Mouse (Mus musculus): ENCODE results near the gene Exo1. TPM values are rescaled to one million over a fixed set of nuclear protein-coding genes. Genes with fewer than 3 reads are reported as not detected.

Gene Exo1
- polyA plus RNA-seq (2015; fragmentation: Nextera tagmentation; extraction: Ambion mirVana) = 41.9 and 50.7 TPM in 2 replicates

DNA sequence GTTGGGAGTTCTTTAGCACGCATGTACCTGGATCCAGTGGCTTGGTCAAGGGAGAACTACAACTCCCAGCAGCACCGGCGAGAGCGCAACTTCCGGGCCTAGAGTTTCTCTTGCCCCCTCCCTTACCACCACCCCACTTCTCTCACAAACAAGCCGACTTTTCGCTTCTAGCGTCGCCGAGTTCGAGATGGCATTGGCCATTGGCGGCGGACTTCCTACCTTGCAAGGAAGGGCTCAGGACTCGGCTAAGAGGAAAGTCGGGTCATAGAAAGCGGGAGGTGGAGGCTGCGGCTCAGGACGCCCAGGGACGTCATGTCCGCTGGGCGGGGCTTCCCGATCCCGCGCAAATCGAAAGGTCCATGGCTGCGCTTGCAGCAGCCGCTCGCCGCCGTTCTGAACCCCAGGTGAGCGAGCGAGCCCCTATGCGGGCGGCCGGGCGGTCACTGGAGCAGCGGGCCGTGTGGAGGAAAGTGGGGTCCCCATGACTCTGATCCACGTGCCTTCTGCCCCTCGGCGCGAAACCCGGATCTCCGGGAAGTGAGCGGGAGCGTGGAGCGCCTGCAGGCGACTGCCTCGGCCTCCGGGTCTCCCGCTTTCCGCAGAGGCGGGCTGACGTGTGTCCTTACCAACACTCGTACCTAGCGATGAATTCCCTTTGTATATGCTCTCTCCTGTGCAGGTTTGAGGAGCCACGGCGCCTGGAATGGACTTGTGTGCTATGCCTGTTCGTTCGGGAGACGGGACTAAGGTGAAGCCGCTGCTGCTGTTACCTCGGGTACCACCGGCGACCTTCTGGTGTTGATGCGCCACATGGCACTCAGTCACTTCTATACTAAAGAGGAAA is at the start of gene Exo1:
Gene Exo1 (plus strand): TSS at position 129 of the 844 bp plus-strand sequence.

DNA sequence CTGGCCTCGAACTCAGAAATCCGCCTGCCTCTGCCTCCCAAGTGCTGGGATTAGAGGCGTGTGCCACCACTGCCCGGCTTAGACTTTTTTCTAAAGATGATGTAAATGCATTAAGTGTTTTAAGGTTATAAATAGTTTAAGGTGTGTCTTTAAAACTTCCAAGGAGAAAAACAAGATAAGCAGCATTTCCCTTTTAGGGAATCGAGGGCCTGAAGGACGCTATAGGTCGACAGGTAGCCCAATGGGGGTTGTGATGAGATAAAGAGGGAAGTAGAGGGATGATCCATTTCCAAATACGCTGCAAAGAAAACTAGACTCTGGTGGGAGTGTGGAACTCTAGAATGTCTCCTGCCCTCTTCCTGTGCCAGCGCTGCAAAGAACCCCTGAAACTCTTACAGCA is 39.6 kb downstream of the Exo1 start, which contains the start of gene Gm38100:
Gene Gm38100 (plus strand): TSS at position 301 of the 400 bp plus-strand sequence.

Other genes starting within 250 kb of the Exo1 start
- 1.6 and 1.9 TPM in 2 replicates for gene Opn3, start 187.8 kb upstream of the Exo1 start, polyA plus RNA-seq (2015; fragmentation: Nextera tagmentation; extraction: Ambion mirVana)
- 0.80 and 0.97 TPM in 2 replicates for gene Chml, start 187.7 kb upstream of the Exo1 start, polyA plus RNA-seq (2015; fragmentation: Nextera tagmentation; extraction: Ambion mirVana)
- not detected in 2 replicates for gene Wdr64, start 182.0 kb upstream of the Exo1 start, polyA plus RNA-seq (2015; fragmentation: Nextera tagmentation; extraction: Ambion mirVana)
- gene Gm38100, start 39.7 kb downstream of the Exo1 start, polyA plus RNA-seq (2015; fragmentation: Nextera tagmentation; extraction: Ambion mirVana) = not detected in 2 replicates
- gene Rbm8a2, start 98.5 kb downstream of the Exo1 start, polyA plus RNA-seq (2015; fragmentation: Nextera tagmentation; extraction: Ambion mirVana) = 0.37 and 0.61 TPM in 2 replicates

All from spleen, postnatal 0 days (tissue).